Comparison of ENCODE assay signal across 16 mouse cellular contexts in the genomic region with DNA sequence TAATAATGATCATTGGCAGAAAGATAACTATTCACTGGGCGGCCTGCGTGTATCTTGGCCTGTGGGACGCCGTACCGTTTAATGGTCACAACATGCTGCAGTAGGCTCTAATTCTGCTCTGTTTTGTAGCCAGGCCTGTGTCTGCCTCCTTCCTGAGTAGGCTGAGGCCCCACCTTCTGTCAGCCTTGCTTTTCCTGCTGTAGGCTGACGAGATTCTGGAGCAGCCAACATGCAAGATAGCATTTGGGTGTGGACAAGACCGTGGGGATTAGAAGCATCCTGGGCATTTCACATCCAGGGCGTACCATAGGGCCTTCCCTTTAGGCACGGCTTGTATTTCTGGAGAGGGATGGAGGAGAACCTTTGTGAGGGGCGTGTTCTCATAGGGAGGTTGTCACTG. TPM values are rescaled to one million over a fixed set of nuclear protein-coding genes. Genes with fewer than 3 reads are reported as not detected.
DNase-seq lines count a peak whose midpoint lies in the region; TF ChIP-seq lines count a peak whose summit lies in the region.
"Had no signal": no experiment of that assay in that cellular context is flagged by ENCODE, and none has a peak within 500 bp of the region (broad histone marks: within the 10 kb centered on the region; RNA-seq: fewer than 3 reads in every experiment).

No protein-coding gene starts in this region.

- no peak for TF ChIP-seq CTCF in lung, adult 2 months (IDR thresholded peaks at IDR 0.05; ENCODE audit: insufficient read depth, low read length)

- TF ChIP-seq POLR2A in lung, adult 2 months (IDR thresholded peaks at IDR 0.05; ENCODE audit: borderline replicate concordance, extremely low read depth, low read depth, low read length): no peak

- peak; percentile 21 to 51 for DNase-seq in adrenal gland, adult (ENCODE audit: inconsistent age in 2 of 2, low spot score in 1 of 2)
- no peak for DNase-seq in adrenal gland, postnatal 25 days
- DNase-seq in lung, adult 18-20 months: peak; percentile 44 to 61
- no peak for DNase-seq in lung, adult 2 months
- DNase-seq in kidney, adult 9 months: peak; percentile 49
- DNase-seq in lung, postnatal 14 days: peak; percentile 34
- no peak for DNase-seq in left cerebral cortex, adult 11 months (ENCODE audit: low spot score)
- DNase-seq in gastrocnemius, adult 18-20 months (ENCODE audit: low spot score): no peak
- DNase-seq: cerebellum, adult 11 months; spleen, adult 18-20 months had no signal

- no peak overlapping the region for H3K4me3 ChIP-seq in lung, adult 2 months (replicated peaks; ENCODE audit: extremely low read depth, low read depth, low read length)
- H3K4me3 ChIP-seq: embryonic facial prominence, embryonic 12.5 days; intestine, embryonic 15.5 days; limb, embryonic 15.5 days; myocyte had no signal

- 45% methylated on average over 10 of the region's 10 CpGs for WGBS in lung, adult 2 months

- H3K4me1 ChIP-seq in lung, adult 2 months (ENCODE audit: control insufficient read depth, insufficient read depth, low read length): peaks cover 5% of the 10 kb centered on the region

RNA-seq across cellular contexts. Expression of a gene that starts 3.3 kb away (rescaled TPM):
- total RNA-seq in adrenal gland, postnatal 25 days (2021): 106 and 137 TPM in 2 replicates
- polyA plus RNA-seq in lung, adult 2 months (2012; rRNA removed): 411 and 476 TPM in 2 replicates
- 10 to 100 TPM; 22.6 to 24.3 TPM for total RNA-seq in gastrocnemius, adult 18-20 months (2021)

RNA-seq across cellular contexts. Expression of a gene that starts 8.0 kb away (rescaled TPM):
- 44.7 and 51.4 TPM in 2 replicates for total RNA-seq in adrenal gland, postnatal 25 days (2021)
- 228 and 297 TPM in 2 replicates for polyA plus RNA-seq in lung, adult 2 months (2012; rRNA removed)
- total RNA-seq in gastrocnemius, adult 18-20 months (2021): 1 to 10 TPM; 7.0 to 8.9 TPM

RNA-seq across cellular contexts. Expression of a gene that starts 16.3 kb away (rescaled TPM):
- total RNA-seq in adrenal gland, postnatal 25 days (2021): 2.6 and 3.2 TPM in 2 replicates
- 11.0 and 11.8 TPM in 2 replicates for polyA plus RNA-seq in lung, adult 2 months (2012; rRNA removed)
- total RNA-seq in gastrocnemius, adult 18-20 months (2021): under 1 TPM; 0.14 to 0.31 TPM

RNA-seq across cellular contexts. Expression of a gene that starts 16.7 kb away (rescaled TPM):
- 126 and 127 TPM in 2 replicates for total RNA-seq in adrenal gland, postnatal 25 days (2021)
- polyA plus RNA-seq in lung, adult 2 months (2012; rRNA removed): 189 and 252 TPM in 2 replicates
- 10 to 100 TPM; 70.2 to 74.5 TPM for total RNA-seq in gastrocnemius, adult 18-20 months (2021)

RNA-seq across cellular contexts. Expression of a gene that starts 18.5 kb away (rescaled TPM):
- 11.6 and 17.2 TPM in 2 replicates for total RNA-seq in adrenal gland, postnatal 25 days (2021)
- polyA plus RNA-seq in lung, adult 2 months (2012; rRNA removed): 132 and 134 TPM in 2 replicates
- 10 to 100 TPM in 1 of 2 experiments, 1 to 10 TPM in 1; 5.7 to 18.8 TPM for total RNA-seq in gastrocnemius, adult 18-20 months (2021)
- total RNA-seq: granulocyte monocyte progenitor cell, adult 5-6 weeks; MEL had no signal

Comparison
In these comparisons a context has a peak if more than half of its experiments do, and no peak if none do; other contexts are left out.
1. DNase-seq: peak in adrenal gland, adult (2 of 2), lung, adult 18-20 months (2 of 2), kidney, adult 9 months (single experiment) and lung, postnatal 14 days (single experiment); none in adrenal gland, postnatal 25 days (single experiment), lung, adult 2 months (single experiment), left cerebral cortex, adult 11 months (single experiment) and gastrocnemius, adult 18-20 months (single experiment).